17 mouse cellular contexts compared by ENCODE assay signal in the genomic region with DNA sequence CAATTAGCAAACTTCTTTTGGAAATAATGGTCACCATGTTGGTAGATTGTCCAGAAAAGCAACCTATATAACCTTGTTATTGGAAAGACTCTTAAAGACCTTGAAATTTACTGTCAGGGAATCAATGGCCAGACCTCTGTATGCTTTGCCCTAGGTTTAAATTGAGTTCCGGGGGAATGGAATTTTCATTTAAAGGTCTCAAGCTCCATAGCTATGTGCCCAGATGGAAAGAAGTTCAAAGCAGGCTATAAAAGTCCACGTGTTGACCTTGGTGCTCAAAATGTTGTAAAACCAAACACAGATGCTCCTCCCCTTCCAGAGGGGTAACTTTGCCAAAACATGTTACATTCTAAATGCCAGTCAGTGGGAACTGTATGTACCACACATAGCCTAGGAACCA.
"Had no signal": no experiment of that assay in that cellular context is flagged by ENCODE, and none has a peak within 500 bp of the region (broad histone marks: within the 10 kb centered on the region; RNA-seq: fewer than 3 reads in every experiment).

No protein-coding gene starts in this region.

- DNase-seq: lung, adult 18-20 months; lung, embryonic 14.5 days; lung, postnatal 10 days; lung, postnatal 4 days; midbrain, embryonic 14.5 days; retina, postnatal 1 day; right cerebral cortex, adult 18-20 months; thymus, adult 2 months; thymus, postnatal 25 days; thymus, postnatal 4 days had no signal

- H3K4me3 ChIP-seq: midbrain, embryonic 10.5 days; midbrain, embryonic 12.5 days; neural tube, embryonic 13.5 days; neural tube, embryonic 15.5 days; stomach, embryonic 15.5 days had no signal

- H3K27me3 ChIP-seq: midbrain, embryonic 12.5 days; neural tube, embryonic 13.5 days; neural tube, embryonic 15.5 days; stomach, embryonic 15.5 days had no signal

- H3K9ac ChIP-seq: lung, embryonic 14.5 days; midbrain, embryonic 12.5 days; neural tube, embryonic 13.5 days; neural tube, embryonic 15.5 days; stomach, embryonic 15.5 days had no signal

- H3K27ac ChIP-seq: midbrain, embryonic 10.5 days; midbrain, embryonic 12.5 days; neural tube, embryonic 13.5 days; neural tube, embryonic 15.5 days; stomach, embryonic 15.5 days; stomach, postnatal 0 days had no signal

- H3K36me3 ChIP-seq: midbrain, embryonic 10.5 days; midbrain, embryonic 12.5 days; neural tube, embryonic 13.5 days; neural tube, embryonic 15.5 days; stomach, embryonic 15.5 days had no signal

- H3K9me3 ChIP-seq: midbrain, embryonic 10.5 days; midbrain, embryonic 12.5 days; neural tube, embryonic 13.5 days; neural tube, embryonic 15.5 days; stomach, embryonic 15.5 days had no signal

- ATAC-seq: midbrain, embryonic 16.5 days had no signal

- H3K4me2 ChIP-seq: lung, embryonic 14.5 days; midbrain, embryonic 12.5 days; neural tube, embryonic 13.5 days; neural tube, embryonic 15.5 days; stomach, embryonic 15.5 days had no signal
